Mouse (Mus musculus) small intestine, adult 2 months (tissue): ENCODE results near the gene Senp7. TPM values are rescaled to one million over a fixed set of nuclear protein-coding genes. Genes with fewer than 3 reads are reported as not detected.
"Not testable (repeated sequence)": the region's sequence is repeated elsewhere in the genome, so short reads cannot be mapped to it uniquely, and the experiment has no call there.

Source experiments
- H3K27ac ChIP-seq: fragments of 200-500 bp; 2 replicates; pipeline ENCODE4 v1.5.1; 2012; ENCODE audit warnings: low read depth, low read length, control low read depth, inconsistent platforms; ENCODE audit not compliant: insufficient read depth
- H3K27me3 ChIP-seq: fragments of 200-500 bp; 2 replicates; pipeline ENCODE4 v1.6.1; 2012; ENCODE audit warnings: mild to moderate bottlenecking, moderate library complexity, low read length, inconsistent platforms; ENCODE audit not compliant: control insufficient read depth, insufficient read depth
- H3K36me3 ChIP-seq: fragments of 200-500 bp; 2 replicates; pipeline ENCODE4 v1.6.1; 2012; ENCODE audit warnings: mild to moderate bottlenecking, low read length, control low read depth, inconsistent platforms; ENCODE audit not compliant: control insufficient read depth, insufficient read depth
- H3K4me1 ChIP-seq: fragments of 200-500 bp; 2 replicates; pipeline ENCODE4 v1.6.1; 2012; ENCODE audit warnings: low read length, inconsistent platforms, mixed read lengths; ENCODE audit not compliant: control insufficient read depth, insufficient read depth, insufficient read length
- H3K4me3 ChIP-seq: fragments of 200-500 bp; 2 replicates; pipeline ENCODE4 v1.5.1; 2012; ENCODE audit warnings: low read depth, mild to moderate bottlenecking, control low read depth, inconsistent platforms, low read length, moderate library complexity
- CTCF ChIP-seq: fragments of 200-500 bp; IDR thresholded peaks from 2 replicates; pipeline ENCODE4 v1.5.1; 2012; ENCODE audit warnings: low read depth, mild to moderate bottlenecking, control low read depth, inconsistent platforms, low read length, moderate library complexity, mixed read lengths; ENCODE audit not compliant: insufficient replicate concordance, insufficient read length; ENCODE audit errors: extremely low read depth
- POLR2A ChIP-seq: fragments of 200-500 bp; IDR thresholded peaks from 2 replicates; pipeline ENCODE4 v1.6.1; 2012; ENCODE audit warnings: low read depth, mild to moderate bottlenecking, control low read depth, inconsistent platforms, low read length, moderate library complexity
- WGBS: fragments of 180-500 bp; shearing (Covaris S2); methylation state at CpG from one replicate; pipeline ENCODE4 v1.1.7; 2018; 5-methylcytosine and 5-hydroxymethylcytosine counted together
- polyA plus RNA-seq: library from polyadenylated mRNA; depleted of rRNA; stranded (reverse); fragments of >200 nt; gene quantifications from 2 replicates; pipeline ENCODE4 v1.2.3, GENCODE M21; 2012; rRNA removed

The Senp7 gene
- 0.32 and 0.72 TPM in 2 replicates for polyA plus RNA-seq

DNA sequence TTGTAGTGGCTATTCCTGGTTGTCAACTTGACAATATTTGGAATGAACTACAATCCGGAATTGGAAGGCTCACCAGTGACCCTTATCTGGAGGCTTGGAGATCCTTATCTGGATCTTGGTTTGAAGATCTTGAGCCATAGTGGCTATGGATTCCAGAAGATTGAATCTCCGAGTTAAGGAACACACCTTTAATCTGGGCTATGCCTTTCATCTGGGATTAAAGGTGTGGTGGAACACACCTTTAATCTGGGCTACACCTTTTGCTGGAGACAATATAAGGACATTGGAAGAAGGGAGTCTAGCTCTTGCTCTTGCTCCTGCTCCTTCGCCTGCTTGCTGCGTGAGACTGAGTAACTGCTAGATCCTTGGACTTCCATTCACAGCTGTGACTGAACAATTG, at the start of gene Senp7:
Senp7 (plus strand) TSS at position 301 of the 400 bp plus-strand sequence.
- WGBS: no CpG with 5 or more reads among the region's 4 CpGs
- not testable (repeated sequence) for H3K4me3 ChIP-seq, H3K27me3 ChIP-seq, H3K36me3 ChIP-seq, H3K4me1 ChIP-seq, H3K27ac ChIP-seq

DNA sequence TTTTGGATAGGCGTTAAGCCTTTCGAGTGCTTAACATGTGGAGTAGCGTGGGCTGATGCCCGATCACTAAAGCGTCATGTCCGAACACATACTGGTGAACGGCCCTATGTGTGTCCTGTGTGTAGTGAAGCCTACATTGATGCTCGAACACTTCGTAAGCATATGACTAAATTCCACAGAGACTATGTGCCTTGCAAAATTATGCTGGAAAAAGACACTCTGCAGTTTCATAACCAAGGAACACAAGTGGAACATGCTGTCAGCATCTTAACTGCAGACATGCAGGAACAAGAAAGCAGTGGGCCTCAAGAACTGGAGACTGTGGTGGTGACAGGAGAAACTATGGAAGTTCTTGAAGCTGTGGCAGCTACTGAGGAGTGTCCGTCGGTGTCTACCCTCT, 41.3 kb upstream of the Senp7 start:
- 94% methylated on average over 11 of the region's 11 CpGs for WGBS
- TF ChIP-seq POLR2A: no peak
- no peak for TF ChIP-seq CTCF
- Histone ChIP-seq H3K4me1 (no peaks in the 10 kb centered on the region), H3K4me3 (no peak overlapping the region), H3K27ac (no peak overlapping the region), H3K27me3 (no peaks in the 10 kb centered on the region), H3K36me3 (peaks cover 38% of the 10 kb centered on the region)

DNA sequence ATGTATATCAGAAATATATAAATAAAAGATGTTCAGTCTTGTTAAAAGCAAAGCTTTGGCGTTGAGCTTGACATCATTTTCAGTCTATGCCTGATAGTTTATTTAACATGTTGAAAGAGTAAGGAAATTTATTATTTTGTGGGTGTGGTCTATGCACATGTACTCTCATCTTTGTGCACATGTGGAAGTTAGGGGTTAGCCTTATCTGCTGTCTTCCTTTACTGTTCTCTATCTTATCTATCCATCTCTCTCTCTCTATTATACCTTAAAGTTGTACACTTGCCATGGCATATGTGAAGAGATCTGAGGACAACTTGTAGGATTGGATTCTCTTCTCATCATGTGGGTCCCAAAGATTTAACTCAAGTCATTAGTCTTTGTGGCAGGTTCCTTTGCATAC, 39.3 kb upstream of the Senp7 start:
- no peak overlapping the region for H3K4me3 ChIP-seq
- TF ChIP-seq CTCF (no peak), POLR2A (no peak)
- WGBS: 93% methylated on average over 1 of the region's 1 CpGs
- no peaks in the 10 kb centered on the region for H3K27me3 ChIP-seq
- no peak overlapping the region for H3K27ac ChIP-seq
- H3K4me1 ChIP-seq: no peaks in the 10 kb centered on the region
- peaks cover 32% of the 10 kb centered on the region for H3K36me3 ChIP-seq

DNA sequence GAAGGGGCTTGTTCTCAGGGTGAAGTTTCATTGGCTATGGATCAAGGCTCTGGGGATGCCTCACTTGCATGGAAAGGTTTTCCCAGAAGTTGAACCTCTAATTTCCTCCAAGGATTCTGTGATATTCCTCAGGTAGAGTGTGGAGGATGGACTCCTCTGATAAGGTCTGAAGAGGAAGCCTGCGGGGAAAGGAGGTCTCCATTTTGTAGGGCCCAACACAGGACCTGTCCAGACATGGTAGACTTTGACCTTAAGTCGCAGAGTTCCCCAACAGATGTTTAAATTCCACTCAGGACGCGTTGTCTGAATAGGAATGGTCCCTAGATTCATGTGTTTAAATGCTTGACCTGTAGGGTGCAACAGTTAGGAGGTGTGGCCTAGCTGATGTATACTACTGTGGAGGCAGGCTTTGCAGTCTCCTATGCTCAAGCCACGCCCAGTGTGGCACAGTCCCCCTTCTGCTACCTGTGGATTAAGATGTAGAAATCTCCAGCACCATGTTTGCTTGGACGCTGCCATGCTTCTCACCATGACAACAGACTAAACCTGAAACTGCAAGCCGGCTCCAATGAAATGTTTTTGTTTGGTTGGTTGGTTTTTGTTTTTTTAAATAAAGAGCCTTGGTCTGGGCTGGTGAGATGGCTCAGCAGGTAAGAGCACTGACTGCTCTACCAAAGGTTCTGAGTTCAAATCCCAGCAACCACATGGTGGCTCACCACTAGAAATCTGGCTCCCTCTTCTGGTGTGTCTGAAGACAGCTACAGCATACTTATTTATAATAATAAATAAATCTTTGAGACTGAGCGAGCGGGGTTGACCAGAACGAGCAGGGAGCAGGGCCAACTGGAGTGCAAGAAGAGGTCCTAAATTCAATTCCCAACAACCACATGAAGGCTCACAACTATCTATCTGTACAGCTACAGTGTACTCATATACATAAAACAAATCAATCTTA, 35.1 kb upstream of the Senp7 start:
- no peaks in the 10 kb centered on the region for H3K4me1 ChIP-seq
- WGBS: 91% methylated on average over 10 of the region's 10 CpGs

DNA sequence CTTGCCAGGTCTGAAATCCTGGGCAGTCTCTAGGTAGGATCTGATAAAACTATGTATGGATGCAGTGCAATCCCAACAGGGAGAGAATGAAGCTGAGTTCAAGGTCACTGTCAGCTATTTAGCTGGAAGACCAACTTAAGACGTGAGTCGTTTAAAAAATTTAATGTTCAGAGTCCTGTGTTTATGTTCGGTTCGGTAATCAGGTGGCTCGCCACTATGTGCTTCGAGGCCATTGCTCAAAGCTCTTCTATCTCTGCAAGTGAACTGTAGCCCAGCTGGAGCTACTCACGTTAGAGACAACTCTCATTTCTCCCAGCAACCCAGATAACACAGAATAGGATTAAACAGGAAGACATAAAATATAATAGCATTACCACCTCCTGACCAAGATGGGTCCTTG, 34.1 kb upstream of the Senp7 start:
- WGBS: 77% methylated on average over 7 of the region's 7 CpGs
- Histone ChIP-seq H3K36me3 (peaks cover 28% of the 10 kb centered on the region), H3K4me1 (no peaks in the 10 kb centered on the region), H3K27ac (no peak overlapping the region), H3K4me3 (no peak overlapping the region), H3K27me3 (no peaks in the 10 kb centered on the region)
- TF ChIP-seq POLR2A (no peak), CTCF (no peak)

More for the DNA sequence above, 35.1 kb upstream of the Senp7 start:
- no peak overlapping the region for H3K4me3 ChIP-seq
- no peak overlapping the region for H3K27ac ChIP-seq
- no peak for TF ChIP-seq POLR2A
- no peak for TF ChIP-seq CTCF
- H3K36me3 ChIP-seq: peaks cover 20% of the 10 kb centered on the region
- no peaks in the 10 kb centered on the region for H3K27me3 ChIP-seq

DNA sequence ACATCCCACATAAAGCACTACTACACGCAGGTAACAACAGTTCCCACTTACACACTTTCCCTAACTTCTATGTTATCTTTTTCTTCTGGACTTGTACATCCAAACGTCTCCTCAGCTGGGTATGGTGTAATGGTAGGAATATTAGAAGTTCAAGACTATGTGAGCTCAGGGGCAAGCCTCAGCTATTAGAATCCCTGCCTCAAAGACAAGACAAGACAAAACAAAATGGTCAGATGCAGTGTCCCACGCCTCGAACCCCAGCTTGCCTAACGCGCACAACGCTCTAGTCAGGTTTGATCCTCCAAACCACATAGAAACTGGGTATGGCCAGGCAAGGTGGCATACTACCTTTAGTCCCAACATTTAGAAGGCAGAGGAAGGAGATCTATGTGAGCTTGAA, 28.5 kb upstream of the Senp7 start:
- Histone ChIP-seq H3K36me3 (peaks cover 33% of the 10 kb centered on the region), H3K4me1 (no peaks in the 10 kb centered on the region), H3K27me3 (no peaks in the 10 kb centered on the region), H3K4me3 (no peak overlapping the region), H3K27ac (no peak overlapping the region)
- 92% methylated on average over 7 of the region's 7 CpGs for WGBS
- TF ChIP-seq CTCF (no peak), POLR2A (no peak)

DNA sequence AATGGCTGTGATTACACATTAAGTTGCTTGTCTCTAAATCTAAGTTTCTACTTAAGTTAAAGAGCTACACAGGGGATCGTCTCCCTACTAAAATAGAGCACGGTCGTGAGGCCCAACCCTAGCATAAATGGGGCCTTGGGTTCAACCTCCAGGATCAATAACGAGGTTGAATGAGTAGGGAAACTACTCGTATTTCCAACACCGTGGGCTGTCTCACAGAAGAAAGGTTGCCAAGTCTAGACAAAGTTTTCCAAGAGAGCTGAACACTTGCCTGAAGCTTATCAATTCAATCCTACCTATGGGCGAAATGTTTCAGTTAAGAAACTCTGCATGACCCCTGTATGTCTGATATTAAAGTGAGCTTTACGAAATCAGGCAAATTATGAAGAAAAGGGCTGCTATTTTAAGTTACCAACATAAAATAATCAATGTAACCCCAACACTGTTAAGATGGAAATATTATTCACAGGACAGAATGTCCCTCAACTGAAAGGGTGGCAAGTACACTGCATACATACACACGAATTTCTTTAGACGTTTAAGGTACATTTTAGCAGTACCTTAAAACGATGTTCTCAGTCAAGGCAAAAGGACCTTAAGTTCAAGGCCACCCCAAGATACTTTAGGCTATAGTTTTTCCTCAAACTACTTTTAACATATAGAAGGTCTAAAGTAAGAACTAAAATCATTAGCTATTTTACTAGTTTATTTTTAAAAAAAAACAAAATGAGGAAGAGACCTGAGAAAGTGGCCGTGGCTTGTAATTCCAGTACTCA, 20.1 kb upstream of the Senp7 start:
- peak overlapping the region; percentile 24; the same call in 1 of the 2 replicates for H3K4me3 ChIP-seq
- no peak overlapping the region for H3K27ac ChIP-seq
- H3K36me3 ChIP-seq: peaks cover 8% of the 10 kb centered on the region; the same call in 1 of the 2 replicates
- 12% methylated on average over 12 of the region's 12 CpGs for WGBS
- no peaks in the 10 kb centered on the region for H3K27me3 ChIP-seq
- no peak for TF ChIP-seq CTCF
- TF ChIP-seq POLR2A: no peak
- H3K4me1 ChIP-seq: peaks cover 5% of the 10 kb centered on the region; the same call in 1 of the 2 replicates
